Mouse (Mus musculus) cerebellum, adult 9-11 months (tissue): ENCODE data around the gene Notch1.
A peak's percentile ranks its signal among the peaks of the same experiment; 100 is the strongest.

Experiments used
- DNase-seq: peaks from one replicate; pipeline ENCODE4 v3.0.0; 2022

Notch1 gene

DNA sequence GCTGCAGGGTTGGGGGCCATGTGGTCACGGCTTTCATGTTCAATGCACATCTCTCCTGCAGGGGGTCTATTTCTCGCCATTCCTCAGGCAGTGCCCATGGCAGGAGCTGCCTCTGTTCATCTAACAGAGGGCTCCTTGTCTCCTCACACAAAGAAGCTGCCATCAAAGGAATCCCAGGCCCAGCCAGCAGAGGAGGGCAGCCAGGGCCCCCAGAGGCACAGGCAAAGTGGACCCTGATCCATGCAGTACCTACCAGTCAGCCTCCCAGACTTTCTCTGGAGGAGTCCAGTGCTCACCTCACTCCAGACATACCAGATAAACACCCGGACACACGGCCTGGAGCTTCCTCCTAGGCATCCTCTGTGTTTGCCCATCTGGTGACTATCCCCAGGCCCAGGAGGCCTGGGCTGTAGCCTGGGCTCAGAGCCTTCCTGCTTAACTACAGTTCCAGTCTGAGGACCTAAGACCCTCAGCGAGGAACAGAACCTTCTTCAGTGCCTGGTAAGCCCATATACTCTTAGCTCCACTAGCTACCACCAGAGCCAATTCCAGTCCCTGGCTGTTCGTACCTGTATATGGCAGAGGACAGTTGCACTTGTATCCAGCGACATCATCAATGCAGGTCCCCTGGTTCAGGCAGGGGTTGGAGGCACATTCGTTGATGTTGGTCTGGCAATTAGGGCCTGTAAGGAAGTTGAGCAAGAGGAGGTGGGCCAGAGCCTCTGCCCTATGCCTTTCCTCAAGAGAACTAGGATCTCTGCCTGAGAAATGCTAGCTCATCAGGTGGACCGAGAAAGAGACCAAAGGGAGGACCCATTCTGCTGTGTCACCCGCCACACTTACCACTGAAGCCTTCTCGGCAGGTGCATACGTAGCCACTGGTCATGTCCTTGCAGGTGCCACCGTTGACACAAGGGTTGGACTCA, 40.7 kb downstream of the Notch1 start:
- DNase-seq: no peak

DNA sequence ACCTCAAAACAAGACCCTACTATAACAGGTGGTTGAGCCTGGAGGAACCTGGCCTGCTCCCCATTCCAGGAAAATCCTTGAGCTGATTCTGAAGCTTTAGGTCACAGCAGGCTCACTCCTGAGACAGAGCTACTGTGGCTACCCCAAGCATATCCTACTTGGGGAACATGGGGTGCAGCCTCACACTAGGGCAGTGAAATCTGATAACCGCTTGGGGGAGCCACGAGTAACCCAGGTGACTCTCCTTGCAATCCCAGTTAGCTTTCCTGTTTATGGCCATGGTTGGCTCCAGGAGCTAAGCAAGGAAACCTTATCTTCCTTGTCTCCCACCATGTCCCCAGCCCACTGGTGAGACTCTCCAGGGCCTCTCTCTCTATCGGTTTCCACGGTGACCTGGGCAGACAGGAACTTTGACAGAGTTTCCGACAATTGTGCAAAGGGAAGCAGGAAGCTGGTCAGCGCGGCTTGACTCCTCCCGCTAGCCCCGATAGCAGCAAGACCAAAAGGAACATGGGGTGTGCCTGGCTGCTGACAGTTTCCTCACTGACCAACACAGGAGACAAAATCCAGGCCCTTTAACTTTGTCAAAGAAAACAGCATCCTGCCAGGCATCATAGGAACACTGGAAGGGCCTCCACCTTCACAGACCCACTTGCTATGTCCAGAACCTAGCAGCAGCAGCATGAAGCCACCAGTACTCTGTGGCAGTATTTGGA, 41.5 kb downstream of the Notch1 start:
- DNase-seq: no peak

DNA sequence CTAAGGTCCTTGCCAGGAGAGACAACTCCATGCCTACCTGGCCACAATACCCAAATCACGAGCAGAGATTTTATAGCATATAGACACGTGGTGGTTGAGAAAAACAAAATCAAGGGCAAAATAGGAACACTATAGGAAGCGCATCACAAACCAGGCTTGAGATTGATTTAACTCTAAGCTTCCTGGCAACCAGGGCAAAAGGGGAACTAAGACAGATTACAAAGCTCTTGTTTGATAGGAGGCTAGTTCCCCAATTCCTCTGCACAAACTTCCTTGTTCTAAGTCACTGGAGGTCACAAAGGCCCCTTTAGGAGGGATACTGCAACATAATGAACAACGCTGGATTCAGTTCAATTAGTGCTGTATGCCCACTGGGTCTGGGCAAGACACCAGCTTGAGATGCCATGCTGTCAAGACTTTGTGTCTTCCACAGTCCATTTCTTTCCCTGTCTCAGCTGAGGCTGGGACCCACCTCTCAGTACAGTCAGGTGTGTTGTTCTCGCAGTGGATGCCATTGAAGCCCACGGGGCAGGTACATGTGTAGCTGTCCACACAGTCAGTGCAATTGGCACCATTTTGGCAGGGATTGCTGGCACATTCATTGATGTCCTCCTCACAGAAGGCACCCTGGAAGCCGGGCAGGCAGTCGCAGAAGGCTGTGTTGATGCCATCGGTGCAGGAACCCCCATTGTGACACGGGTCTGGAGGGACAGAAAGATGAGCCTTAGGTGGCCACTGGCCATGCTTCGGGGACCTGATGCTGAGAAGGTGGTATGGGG, 44.0 kb downstream of the Notch1 start:
- peak; percentile 49 for DNase-seq

- DNase-seq: no peak
These were observed 44.7 kb downstream of the Notch1 start for GRCm38 (mm10) chr2:26471652-26472285.

- no peak for DNase-seq
These were observed 45.5 kb downstream of the Notch1 start for GRCm38 (mm10) chr2:26470967-26471366.

DNA sequence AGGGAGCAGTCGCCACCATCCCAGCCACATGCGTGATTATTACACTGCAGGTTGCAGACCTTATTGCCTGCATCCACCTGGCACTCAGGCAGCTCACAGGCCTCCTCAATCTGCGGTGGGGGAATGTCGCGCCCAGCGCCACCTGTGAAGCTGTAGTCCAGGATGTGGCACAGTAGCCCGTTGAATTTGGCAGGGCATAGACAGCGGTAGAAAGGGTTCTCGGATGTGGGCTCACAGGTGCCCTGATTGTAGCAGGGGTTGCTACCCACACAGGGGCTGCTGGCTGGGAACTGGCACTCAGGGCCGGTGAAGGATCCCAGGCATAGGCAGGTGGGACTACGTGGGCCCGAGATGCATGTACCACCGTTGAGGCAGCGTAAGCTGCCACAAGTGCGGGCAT, 48.1 kb downstream of the Notch1 start:
- no peak for DNase-seq

GRCm38 (mm10) chr2:26463412-26463811, 53.1 kb downstream of the Notch1 start:
- DNase-seq: no peak

DNA sequence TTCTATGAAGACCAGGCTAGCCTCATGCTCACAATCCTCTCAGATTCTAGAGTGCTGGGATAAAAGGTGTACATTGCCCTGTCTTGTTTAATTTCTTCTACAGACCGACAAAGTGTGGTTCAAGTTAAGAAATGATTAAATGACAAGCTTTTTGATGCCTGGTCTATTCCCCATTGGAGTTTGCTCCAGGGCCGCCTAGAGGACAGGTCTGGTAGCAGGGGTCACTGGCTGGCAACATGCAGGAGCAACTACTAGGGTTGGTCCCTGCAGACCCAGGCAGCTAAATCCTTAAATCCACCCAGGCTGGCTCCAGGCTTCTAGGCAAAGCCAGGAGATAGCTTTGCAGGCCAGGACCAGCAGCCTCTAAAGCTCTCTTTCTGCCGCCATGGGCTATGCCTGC, 53.5 kb downstream of the Notch1 start:
- DNase-seq: no peak

DNA sequence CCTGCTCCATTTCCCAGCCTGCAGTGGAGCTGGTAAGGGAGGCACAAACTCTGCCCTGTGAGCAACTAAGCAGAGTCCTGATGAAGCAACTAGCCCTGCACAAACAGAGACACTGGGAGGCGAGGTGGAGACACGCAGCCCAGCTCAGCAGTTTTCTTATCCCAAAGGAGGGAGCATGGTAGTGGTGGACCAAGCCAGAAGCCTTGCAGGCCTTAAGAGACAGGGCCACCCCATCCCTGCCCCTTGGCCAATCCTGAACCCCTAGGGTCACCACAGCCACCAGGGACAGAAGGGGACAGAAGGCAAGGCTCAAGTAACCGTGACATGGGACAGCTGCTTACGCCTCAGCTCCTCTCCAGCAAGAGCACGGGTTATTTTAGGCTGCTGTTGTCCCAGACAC, 54.8 kb downstream of the Notch1 start:
- DNase-seq: no peak

DNA sequence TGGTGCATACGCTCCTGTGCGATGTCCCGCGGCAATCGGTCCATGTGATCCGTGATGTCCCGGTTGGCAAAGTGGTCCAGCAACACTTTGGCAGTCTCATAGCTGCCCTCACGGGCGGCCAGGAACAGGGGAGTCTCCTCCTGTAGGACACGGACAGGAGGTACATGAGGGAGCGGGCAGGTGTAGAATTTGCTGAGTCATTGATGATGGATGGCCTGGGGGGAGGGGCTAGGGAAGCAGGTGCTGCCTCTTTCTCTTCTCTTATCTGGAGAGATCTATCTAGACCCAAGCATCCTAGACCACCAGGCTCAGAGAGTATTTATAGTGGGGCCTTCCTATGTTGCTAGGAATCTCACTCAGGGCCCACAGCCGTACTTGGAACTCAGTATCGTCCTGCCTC, 55.6 kb downstream of the Notch1 start:
- no peak for DNase-seq

GRCm38 (mm10) chr2:26460097-26460646, 56.3 kb downstream of the Notch1 start:
- DNase-seq: no peak

DNA sequence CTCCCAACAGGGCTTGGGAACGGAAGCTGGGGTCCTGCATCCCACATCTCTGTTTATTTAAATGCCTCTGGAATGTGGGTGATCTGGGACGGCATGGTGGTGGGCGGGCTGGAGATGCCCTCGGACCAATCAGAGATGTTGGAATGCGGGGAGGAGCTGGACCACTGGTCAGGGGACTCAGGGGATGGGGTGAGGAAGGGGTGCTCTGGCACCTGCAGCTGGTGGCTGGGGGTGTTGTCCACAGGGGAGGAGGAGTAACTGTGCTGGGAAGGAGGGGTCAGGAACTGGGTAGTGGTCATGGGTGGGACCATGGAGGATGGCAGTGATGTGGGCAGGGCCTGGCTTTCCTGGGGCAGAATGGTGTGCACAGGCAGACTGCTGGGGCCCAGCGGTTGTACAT, 57.0 kb downstream of the Notch1 start:
- DNase-seq: no peak

GRCm38 (mm10) chr2:26458402-26459124, 57.9 kb downstream of the Notch1 start:
- DNase-seq: no peak

- DNase-seq: peak; percentile 83
These were observed 67.1 kb downstream of the Notch1 start for GRCm38 (mm10) chr2:26449121-26450060.

GRCm38 (mm10) chr2:26447451-26447850, 69.0 kb downstream of the Notch1 start:
- peak; percentile 61 for DNase-seq

- DNase-seq: peak; percentile 62
These were observed 69.8 kb downstream of the Notch1 start for GRCm38 (mm10) chr2:26446671-26447070.

GRCm38 (mm10) chr2:26445666-26446445, 70.6 kb downstream of the Notch1 start:
- DNase-seq: peak; percentile 96

DNA sequence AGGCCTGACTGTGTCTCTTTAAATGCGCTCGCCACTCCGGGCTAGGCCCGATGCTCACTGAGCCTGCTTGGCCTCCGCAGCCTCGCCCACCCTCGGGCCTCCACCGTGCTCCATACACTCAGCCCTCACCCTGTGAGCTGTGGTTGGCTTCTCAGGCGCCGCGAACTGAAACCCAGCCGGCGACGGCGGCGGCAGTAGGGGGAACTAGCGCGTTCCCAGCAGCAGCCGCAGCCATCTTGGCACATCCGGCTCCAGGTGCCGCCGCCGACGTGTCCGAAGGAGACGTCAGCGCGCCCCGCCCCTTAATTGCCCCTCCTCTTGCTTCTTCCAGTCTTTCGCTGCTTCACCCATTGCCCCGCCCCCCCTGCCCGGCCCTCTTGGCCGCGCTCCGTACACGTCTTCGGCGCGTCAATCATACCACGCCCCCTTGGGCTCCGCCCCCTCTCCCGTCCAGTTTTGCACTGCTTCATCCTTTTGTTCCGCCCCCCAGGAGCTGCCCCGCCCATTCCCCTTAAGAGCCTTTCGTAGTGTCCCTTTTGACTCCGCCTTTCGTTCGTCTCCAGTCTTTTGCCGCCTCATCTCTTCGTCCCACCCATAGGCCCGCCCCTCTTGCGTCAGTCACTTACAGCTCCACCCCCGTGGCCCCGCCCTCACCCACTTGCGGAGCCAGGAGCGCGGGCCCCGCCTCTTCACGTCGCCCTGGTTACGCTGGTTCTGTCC, 71.4 kb downstream of the Notch1 start, which contains the start of gene Sec16a:
TSS of gene Sec16a (minus strand) at position 271 of the 720 bp plus-strand sequence.
- DNase-seq: peak; percentile 100

DNA sequence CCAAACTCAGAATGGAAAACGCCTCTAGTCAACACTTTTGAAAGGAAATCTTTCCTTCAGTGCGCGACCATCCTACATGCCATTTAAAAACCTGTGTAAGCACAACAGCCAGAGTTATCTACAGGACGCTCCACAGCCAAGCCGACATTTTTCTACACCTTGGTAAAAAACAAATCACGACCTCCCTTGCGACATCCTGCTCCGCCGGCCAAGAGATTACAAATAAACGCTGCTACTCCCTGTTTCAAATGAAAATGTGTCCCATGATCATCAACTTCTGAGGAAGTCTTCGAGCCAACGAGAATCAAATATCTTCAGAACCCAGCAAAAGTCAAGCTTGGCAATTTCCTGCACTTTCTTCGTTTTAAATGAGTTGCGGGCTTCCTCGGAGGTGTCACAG, 72.1 kb downstream of the Notch1 start:
- DNase-seq: no peak
